Mouse (Mus musculus) liver, postnatal 0 days (tissue): Measurements from ENCODE around the gene Lysmd2.
A peak's percentile ranks its signal among the peaks of the same experiment; 100 is the strongest.

Source experiments
- CTCF ChIP-seq: sonication (generic); IDR thresholded peaks from 2 replicates; pipeline ENCODE4 v1.5.1; 2016; ENCODE audit warnings: antibody characterized with exemption, low read depth
- EP300 ChIP-seq: IDR thresholded peaks from 2 replicates; pipeline ENCODE4 v1.6.1; 2016; ENCODE audit warnings: antibody characterized with exemption, low read depth, mild to moderate bottlenecking

DNA sequence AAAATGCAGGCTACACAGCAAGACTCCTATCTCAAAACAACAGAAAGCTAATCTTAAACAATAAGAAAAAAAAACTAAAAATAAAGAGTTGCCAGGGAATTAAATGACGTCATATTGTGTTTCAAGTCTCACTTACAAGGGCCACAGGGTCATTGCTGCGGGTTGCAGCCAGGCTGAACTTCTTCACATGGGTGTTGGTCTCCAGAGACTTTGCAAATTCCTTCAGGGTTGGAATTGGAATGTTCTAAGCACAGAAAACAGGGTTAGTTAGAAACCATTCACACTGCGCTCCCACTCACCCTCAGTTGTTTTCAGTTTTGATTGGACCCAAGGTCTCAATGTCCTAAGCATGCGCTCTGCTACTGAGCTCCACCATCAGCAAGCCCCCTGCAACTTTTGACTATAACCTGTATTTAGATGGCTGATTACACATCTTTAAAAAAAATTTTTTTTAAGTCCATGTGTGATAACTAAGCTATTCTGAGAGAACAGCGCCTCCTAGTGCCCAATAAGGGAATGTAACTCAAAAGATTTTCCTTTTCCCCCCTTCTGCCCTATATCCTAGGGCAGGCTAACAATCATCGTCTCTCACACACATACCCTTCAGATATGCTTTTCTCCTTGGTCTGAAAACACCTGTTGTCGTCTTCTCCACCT lies 43.7 kb upstream of the Lysmd2 start:
- TF ChIP-seq EP300 (no peak), CTCF (peak; percentile 79)
